Mouse (Mus musculus): ENCODE data around the gene Slc8b1. TPM values are rescaled to one million over a fixed set of nuclear protein-coding genes. Genes with fewer than 3 reads are reported as not detected.
A peak's percentile ranks its signal among the peaks of the same experiment; 100 is the strongest.

Slc8b1 gene
- total and polyA plus RNA-seq, 3 experiments: 3.2 to 5.8 (median 5.1) TPM

DNA sequence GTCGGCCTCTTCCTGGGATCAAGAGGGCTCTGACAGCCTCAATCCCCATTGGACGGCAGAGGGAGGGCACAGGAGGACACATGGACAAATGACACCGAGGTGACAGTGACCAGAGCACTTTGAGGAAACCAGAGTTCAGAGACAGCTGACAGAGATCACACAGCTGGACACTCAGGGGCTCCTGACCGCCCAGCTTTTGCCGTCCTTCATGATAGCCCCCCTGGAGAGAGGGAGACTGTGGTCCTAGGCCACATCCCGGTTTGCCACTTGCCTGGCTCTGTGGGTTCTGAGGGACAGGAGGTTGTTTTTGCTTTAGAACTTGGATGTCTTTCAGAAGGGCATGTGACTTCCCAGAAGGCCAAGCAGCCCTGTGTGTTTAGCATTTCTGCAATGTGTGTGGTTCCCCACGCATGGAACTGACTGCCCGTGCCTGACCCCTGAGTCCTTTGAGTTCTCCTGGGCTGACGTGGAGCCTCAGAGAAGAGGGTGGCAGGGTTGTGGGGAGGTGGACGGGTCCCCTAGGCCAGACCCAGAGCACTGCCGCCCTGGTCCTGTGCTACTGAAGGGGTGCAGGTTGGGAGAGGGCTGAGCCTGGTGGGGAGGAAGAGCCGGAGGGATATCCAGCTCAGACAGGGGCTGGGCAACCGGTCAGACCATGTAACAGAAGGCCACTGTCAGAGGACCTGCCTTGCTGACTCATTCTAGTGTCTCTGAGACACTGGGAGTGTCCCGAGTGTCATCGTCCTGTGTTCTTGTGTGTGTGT lies 5.4 kb downstream of the Slc8b1 start:
- H3K27me3 ChIP-seq (replicated peaks): no peaks in the 10 kb centered on the region
- no peak for DNase-seq (ENCODE audit: extremely low read depth)
- no peak overlapping the region for H3K9ac ChIP-seq (ENCODE audit: insufficient read depth, low read depth)
- H3K4me1 ChIP-seq (ENCODE audit: control insufficient read depth in 1 of 2, insufficient read depth in 2 of 2): peaks cover 23 to 66% of the 10 kb centered on the region in 2 experiments
- dilution Hi-C loops (cut with MboI; ENCODE audit: extremely low pct_ligation_motif_present, extremely low pct_unique_long_range_greater_than_20kb, low sequenced_read_pairs): no loop called here
- H3K4me2 ChIP-seq (ENCODE audit: insufficient read depth, low read depth, poor library complexity, severe bottlenecking): no peak overlapping the region
- peak overlapping the region in 1 of 3 experiments; percentile 26 for H3K4me3 ChIP-seq (replicated peaks in 1 of 3; ENCODE audit: low read depth in 2 of 3, low read length in 2 of 3, poor library complexity in 1 of 3)
- no peaks in the 10 kb centered on the region for H3K9me3 ChIP-seq (replicated peaks; ENCODE audit: low read length)
- H3K79me2 ChIP-seq (replicated peaks; ENCODE audit: control insufficient read depth, extremely low read depth, insufficient read depth, poor library complexity, severe bottlenecking): no peaks in the 10 kb centered on the region
- in situ Hi-C loops (cut with MboI; ENCODE audit: low pct_ligation_motif_present, low pct_unique_long_range_greater_than_20kb, low sequenced_read_pairs): loop anchor here (5.0 to 25.0 kb wide), 2 partner anchors 91 to 196 kb away; partner anchors contain the start of gene Dtx1
- H3K36me3 ChIP-seq (replicated peaks in 1 of 2; ENCODE audit: control insufficient read depth in 1 of 2, insufficient read depth in 1 of 2, low read length in 1 of 2): peaks cover 0 to 36% of the 10 kb centered on the region in 2 experiments
- 0 out of 2 replicates have a peak overlapping the region, but pooled peaks have one; percentile 2 for H3K27ac ChIP-seq (ENCODE audit: insufficient read depth, low read depth)
- no peak for TF ChIP-seq ZC3H11A (IDR thresholded peaks at IDR 0.05; ENCODE audit: low read depth, low read length)
- TF ChIP-seq BHLHE40 (IDR thresholded peaks at IDR 0.05; ENCODE audit: low read depth, low read length): peak; percentile 42
- no peak for TF ChIP-seq RCOR1 (conservative IDR thresholded peaks at IDR 0.05; ENCODE audit: low read depth, low read length)
- no peak for TF ChIP-seq JUND (conservative IDR thresholded peaks at IDR 0.05; ENCODE audit: low read depth, low read length)
- TF ChIP-seq MAZ (IDR thresholded peaks at IDR 0.05; ENCODE audit: low read depth, low read length): peak; percentile 33; the same call in 1 of the 2 replicates
- TF ChIP-seq EP300 (IDR thresholded peaks at IDR 0.05; ENCODE audit: low read length): no peak
- no peak for TF ChIP-seq JUN (IDR thresholded peaks at IDR 0.05; ENCODE audit: insufficient read depth, low read depth, low read length)
- TF ChIP-seq ZKSCAN1 (IDR thresholded peaks at IDR 0.05; ENCODE audit: borderline replicate concordance, low read depth, low read length): no peak
- TF ChIP-seq SMC3 (IDR thresholded peaks at IDR 0.05; ENCODE audit: low read depth, low read length): no peak
- no peak for TF ChIP-seq NRF1 (IDR thresholded peaks at IDR 0.05; ENCODE audit: low read depth, low read length)
- no peak for TF ChIP-seq SIN3A (IDR thresholded peaks at IDR 0.05; ENCODE audit: low read length)
- no peak for TF ChIP-seq NELFE (IDR thresholded peaks at IDR 0.05; ENCODE audit: low read depth, low read length)
- no peak for TF ChIP-seq POLR2AphosphoS2 (IDR thresholded peaks at IDR 0.05; ENCODE audit: low read depth, low read length)
- TF ChIP-seq CHD1 (IDR thresholded peaks at IDR 0.05; ENCODE audit: low read depth, low read length): no peak
- no peak for TF ChIP-seq ZMIZ1 (IDR thresholded peaks at IDR 0.05; ENCODE audit: low read depth, low read length)
- no peak for TF ChIP-seq RAD21 (IDR thresholded peaks at IDR 0.05; ENCODE audit: low read depth, low read length)
- no peak for TF ChIP-seq E2F4 (IDR thresholded peaks at IDR 0.05; ENCODE audit: insufficient replicate concordance, low read depth, low read length)
- TF ChIP-seq ELF1 (IDR thresholded peaks at IDR 0.05; ENCODE audit: low read depth, low read length): no peak
- TF ChIP-seq MYC (IDR thresholded peaks at IDR 0.05; ENCODE audit: low read depth, low read length): no peak
- TF ChIP-seq MXI1 (IDR thresholded peaks at IDR 0.05; ENCODE audit: low read depth, low read length): no peak
- no peak for TF ChIP-seq CTCF (conservative IDR thresholded peaks at IDR 0.05 in 1 of 2, IDR thresholded peaks at IDR 0.05 in 1 of 2; ENCODE audit: low read depth in 2 of 2, low read length in 2 of 2)
- TF ChIP-seq TCF12 (IDR thresholded peaks at IDR 0.05; ENCODE audit: low read depth, low read length): peak; percentile 4; the same call in 1 of the 2 replicates
- no peak for TF ChIP-seq CHD2 (IDR thresholded peaks at IDR 0.05; ENCODE audit: low read length)
- TF ChIP-seq USF2 (conservative IDR thresholded peaks at IDR 0.05; ENCODE audit: low read depth, low read length): no peak
- TF ChIP-seq MAFK (IDR thresholded peaks at IDR 0.05; ENCODE audit: insufficient replicate concordance, low read length): no peak
- TF ChIP-seq KAT2A (IDR thresholded peaks at IDR 0.05; ENCODE audit: insufficient replicate concordance, low read length): no peak
- TF ChIP-seq USF1 (IDR thresholded peaks at IDR 0.05; ENCODE audit: low read depth, low read length): 0 out of 2 replicates have a peak, but pooled peaks have one; percentile 5
- TF ChIP-seq PAX5 (IDR thresholded peaks at IDR 0.05; ENCODE audit: low read length): no peak
- TF ChIP-seq POLR2A (IDR thresholded peaks at IDR 0.05; ENCODE audit: low read depth, low read length): no peak
- TF ChIP-seq GABPA (IDR thresholded peaks at IDR 0.05; ENCODE audit: insufficient replicate concordance, low read depth, low read length): no peak
- TF ChIP-seq TBP (conservative IDR thresholded peaks at IDR 0.05; ENCODE audit: low read depth, low read length): no peak
- no peak for TF ChIP-seq MEF2A (IDR thresholded peaks at IDR 0.05; ENCODE audit: borderline replicate concordance, low read depth, low read length)
- no peak for TF ChIP-seq HCFC1 (IDR thresholded peaks at IDR 0.05; ENCODE audit: low read depth, low read length)
- no peak for TF ChIP-seq UBTF (IDR thresholded peaks at IDR 0.05; ENCODE audit: low read depth, low read length)
- TF ChIP-seq ZNF384 (IDR thresholded peaks at IDR 0.05; ENCODE audit: low read depth, low read length): no peak
- TF ChIP-seq IRF4 (IDR thresholded peaks at IDR 0.05; ENCODE audit: low read depth, low read length): peak; percentile 73
- TF ChIP-seq ETS1 (conservative IDR thresholded peaks at IDR 0.05; ENCODE audit: low read depth, low read length): peak; percentile 33; the same call in 1 of the 2 replicates
